Mouse (Mus musculus) G1E (cell line): ENCODE results near the gene P2ry6.

Source experiments
- CTCF ChIP-seq: IDR thresholded peaks from 2 replicates; pipeline ENCODE4 v1.5.1; 2012; ENCODE audit warnings: low read depth, low read length, inconsistent platforms, mixed read lengths
- GATA1 ChIP-seq: IDR thresholded peaks from 2 replicates; pipeline ENCODE4 v1.6.1; 2012; ENCODE audit warnings: borderline replicate concordance, low read length, inconsistent platforms, mixed read lengths
- POLR2AphosphoS5 ChIP-seq: IDR thresholded peaks from 2 replicates; pipeline ENCODE4 v1.6.1; 2012; ENCODE audit warnings: low read depth, low read length, inconsistent platforms; ENCODE audit not compliant: insufficient replicate concordance
- TAL1 ChIP-seq: conservative IDR thresholded peaks from 2 replicates; pipeline ENCODE4 v1.6.1; 2012; ENCODE audit warnings: low read depth, low read length, inconsistent platforms, mixed read lengths

- TF ChIP-seq TAL1 (no peak), CTCF (no peak), POLR2AphosphoS5 (no peak), GATA1 (no peak)
These were observed 57.9 kb downstream of the P2ry6 start for GRCm38 (mm10) chr7:100916526-100916925.
